Mouse (Mus musculus) T-cell, adult 2 months (primary cell): Measurements from ENCODE around the gene Tars2.

Experiments used
- DNase-seq: peaks from one replicate; pipeline ENCODE4 v3.0.0; 2022; ENCODE audit warnings: low spot score

The Tars2 gene

GRCm38 (mm10) chr3:95734092-95734702, 25.8 kb downstream of the Tars2 start:
- DNase-seq: no peak

DNA sequence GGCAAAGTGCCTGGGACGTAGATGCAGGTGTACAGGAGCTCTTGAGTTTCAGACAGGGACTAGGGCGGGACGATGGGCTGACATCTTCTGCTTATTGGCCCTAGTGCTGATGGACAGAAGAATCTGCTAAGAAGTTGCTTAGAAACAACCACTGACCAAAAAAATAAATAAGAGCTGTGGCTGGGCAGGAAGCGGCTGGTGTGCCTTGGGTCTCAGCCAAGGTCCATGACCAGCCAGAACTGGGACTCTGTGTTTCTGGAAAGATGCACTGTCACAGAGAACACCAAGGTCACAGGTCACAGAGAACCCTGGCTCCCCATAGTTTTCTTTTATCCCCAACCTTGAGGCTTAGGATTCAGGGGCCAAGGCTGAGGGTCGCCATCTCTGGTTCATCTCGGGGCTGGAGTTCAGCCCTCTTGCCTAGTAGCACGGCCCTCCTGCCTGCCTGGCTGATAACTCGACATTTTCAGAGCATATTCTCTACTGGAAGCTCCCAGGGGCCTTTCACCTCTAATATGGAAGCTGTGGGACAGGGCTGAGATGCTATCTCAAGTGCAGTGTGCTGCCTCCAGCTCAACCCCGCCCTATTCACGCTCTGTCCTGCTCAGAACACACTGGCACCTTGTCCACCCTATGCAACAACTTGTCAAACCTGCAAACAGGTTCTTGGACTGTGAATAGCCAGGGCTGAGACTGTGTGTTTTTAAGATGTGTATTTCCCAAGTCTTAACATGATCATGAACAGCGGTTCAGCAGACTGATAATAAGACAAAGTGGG, 27.1 kb downstream of the Tars2 start:
- DNase-seq: no peak

DNA sequence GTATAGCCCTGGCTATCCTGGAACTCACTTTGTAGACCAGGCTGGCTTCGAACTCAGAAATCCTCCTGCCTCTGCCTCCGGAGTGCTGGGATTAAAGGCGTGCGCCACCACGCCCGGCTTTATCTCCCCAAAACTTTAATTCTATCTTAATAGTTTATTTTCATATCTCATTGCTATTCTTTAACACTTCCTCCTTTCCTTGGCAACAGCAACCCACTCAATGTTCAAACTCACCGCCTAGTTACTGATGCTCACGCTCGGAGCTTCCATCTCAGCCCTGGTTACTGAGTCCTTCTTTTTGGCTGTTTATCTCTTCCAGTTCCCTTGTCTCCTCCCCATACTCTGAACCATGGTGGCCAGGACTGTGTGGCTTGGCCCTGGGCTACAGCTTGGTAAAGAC, 27.7 kb downstream of the Tars2 start:
- DNase-seq: no peak

DNA sequence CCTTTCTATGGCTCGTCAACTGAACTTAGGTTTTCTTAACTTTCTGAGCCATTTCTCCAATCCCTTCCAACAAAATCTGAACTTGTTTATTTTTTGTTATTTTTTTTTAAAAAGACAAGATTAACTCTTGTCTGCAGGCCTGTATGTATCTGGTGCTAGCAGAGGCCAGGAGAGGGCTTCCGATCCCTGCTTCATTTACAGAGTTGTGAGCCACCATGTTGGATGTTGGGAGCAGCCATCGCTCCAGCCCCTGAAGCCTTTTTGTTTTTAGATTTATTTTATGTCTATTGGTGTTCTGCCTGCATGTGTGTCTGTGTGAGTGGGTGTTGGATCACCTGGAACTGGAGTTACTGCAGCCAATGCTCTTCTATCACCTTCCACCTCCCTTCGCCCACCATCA, 28.2 kb downstream of the Tars2 start:
- no peak for DNase-seq

DNA sequence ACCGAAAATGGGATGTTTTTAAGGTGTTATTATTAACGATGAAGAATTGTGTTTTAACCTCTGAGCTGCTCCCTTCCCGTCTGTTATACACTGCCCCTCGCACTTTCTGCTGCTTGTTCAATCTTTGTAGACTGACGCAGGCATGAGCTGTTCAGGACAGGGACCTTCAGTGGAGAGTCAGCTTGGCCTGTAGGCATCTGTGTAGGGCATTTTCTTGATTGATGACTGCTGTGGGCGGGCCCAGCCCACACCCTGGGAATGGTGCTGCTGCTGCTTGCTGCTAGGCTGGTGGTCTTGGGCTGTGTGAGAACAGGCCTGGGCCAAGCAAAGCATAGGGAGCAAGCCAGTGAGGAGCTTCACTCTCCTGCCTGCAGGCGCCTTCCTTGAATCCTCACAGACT, 29.6 kb downstream of the Tars2 start:
- DNase-seq: no peak

DNA sequence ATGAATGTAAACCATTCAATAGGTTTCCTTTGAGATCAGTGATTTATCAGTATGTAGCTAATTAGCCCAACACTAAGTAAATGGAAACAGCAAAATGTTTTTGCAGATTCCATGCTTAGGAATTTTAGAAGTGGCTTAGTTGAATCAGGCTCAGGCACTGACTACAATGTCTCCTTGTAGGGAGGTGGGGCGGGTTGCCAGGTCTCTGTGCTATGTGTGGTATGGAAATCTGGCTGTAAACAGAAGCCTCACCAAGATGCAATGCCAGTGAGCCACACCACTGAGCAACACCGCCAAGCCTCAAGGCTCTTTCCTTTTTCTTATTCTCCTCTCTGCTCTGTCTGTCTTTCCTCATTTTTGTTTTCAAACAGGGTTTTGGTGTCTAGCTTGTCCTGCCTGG, 31.1 kb downstream of the Tars2 start:
- no peak for DNase-seq

- DNase-seq: no peak
Observed at GRCm38 (mm10) chr3:95726696-95727358, 33.2 kb downstream of the Tars2 start.

GRCm38 (mm10) chr3:95725863-95726262, 34.1 kb downstream of the Tars2 start:
- DNase-seq: no peak

DNA sequence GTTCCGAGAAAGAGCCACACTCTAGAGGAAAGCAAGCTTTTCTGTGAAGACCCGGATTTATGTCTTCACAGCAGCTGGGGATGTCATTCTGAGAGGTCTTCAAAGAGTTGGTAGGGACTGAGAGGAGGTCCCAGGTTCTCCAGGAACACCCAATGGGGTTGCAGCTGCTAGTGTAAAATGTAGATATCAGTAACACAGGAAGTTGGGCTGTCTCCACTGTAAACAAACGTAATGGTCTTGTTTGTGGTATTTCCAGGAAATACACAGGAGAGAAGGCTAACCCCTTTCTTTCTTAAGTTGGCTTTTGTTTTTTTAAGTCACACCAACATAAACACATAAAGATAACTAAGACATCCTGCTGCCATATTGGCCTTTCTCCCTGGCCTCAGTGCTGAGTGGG, 37.6 kb downstream of the Tars2 start:
- DNase-seq: peak; percentile 57

GRCm38 (mm10) chr3:95718153-95718552, 41.9 kb downstream of the Tars2 start:
- DNase-seq: no peak

GRCm38 (mm10) chr3:95716075-95716474, 43.9 kb downstream of the Tars2 start:
- no peak for DNase-seq

GRCm38 (mm10) chr3:95709967-95710366, 50.0 kb downstream of the Tars2 start:
- DNase-seq: no peak

- DNase-seq: peak; percentile 39
Observed at GRCm38 (mm10) chr3:95709044-95709443, 51.0 kb downstream of the Tars2 start.

- DNase-seq: peak; percentile 68
Observed at GRCm38 (mm10) chr3:95707497-95707896, 52.5 kb downstream of the Tars2 start.

GRCm38 (mm10) chr3:95706273-95706672, 53.7 kb downstream of the Tars2 start:
- DNase-seq: no peak

GRCm38 (mm10) chr3:95704612-95705011, 55.4 kb downstream of the Tars2 start:
- no peak for DNase-seq

DNA sequence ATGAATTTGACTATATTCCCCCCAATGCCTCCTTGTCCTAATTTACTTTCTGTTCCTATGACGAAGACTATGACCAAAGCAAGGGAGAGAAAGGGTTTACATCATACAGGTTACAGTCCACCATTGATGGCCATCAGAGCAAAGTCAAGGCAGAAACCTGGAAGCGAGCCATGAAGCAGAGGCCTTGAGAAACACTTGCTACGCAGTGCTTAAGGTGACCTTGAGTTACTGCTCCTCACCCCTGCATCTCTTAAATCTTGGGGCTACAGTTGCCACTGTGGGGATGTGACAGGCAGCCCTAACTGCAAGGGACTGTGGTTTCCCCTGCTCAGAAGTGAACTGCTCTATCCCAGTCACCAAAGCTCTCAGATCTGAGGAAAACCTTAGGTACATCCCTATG, 56.7 kb downstream of the Tars2 start:
- no peak for DNase-seq

DNA sequence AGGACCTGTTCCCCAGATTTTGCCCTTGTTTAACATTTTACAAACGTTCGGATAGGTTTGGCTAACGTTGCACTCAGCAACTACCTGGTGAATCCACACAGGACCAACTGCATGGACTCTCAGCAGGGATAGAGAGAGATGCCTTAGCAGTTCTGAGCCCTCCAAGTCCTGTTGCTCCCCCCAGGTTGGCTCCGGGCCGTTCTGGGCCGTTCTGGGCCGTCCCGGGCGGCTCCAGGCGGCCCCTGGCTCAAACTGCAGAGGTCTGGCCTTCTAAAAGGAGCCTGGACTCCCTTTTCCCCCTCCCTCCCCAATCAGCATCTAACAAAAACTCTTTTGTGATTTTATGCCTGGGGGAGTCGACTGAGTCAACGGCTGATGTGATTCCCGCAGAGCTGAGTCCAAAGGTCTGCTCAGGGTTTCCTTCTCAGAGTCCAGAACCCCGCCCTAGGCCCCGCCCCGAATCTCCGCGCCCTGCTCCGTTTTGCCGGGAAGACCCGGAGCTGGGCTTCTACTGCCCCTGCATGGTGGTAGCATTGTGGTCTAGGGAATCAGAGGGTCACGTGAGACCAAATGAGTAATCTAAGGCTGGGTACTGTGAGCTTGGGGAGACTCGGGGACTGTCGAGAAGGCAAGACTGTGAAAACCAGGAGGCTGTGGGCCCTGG, 58.0 kb downstream of the Tars2 start:
- no peak for DNase-seq

- DNase-seq: no peak
Observed at GRCm38 (mm10) chr3:95701085-95701484, 58.9 kb downstream of the Tars2 start.

DNA sequence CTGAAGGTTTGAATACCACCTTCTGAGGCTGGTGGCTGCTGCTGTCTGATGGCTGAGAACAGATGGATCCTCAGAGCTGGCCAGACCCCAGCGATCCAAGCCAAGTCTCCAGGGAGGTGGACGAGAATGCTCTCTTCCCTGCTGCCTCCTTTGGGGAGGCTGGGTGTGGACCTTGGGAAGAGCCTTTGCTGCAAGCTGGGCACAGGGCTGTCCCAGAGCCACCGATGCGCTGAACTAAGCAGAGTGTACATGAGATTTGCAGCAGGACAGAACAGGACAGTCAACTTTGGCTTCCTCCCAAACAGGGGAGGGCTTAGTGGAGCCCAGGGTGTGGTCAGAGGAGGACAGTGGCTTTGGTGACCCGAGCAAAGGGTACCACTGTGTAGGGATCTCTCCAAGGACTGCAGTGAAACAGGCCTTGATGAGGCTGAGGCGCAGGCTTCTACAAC, 59.7 kb downstream of the Tars2 start:
- no peak for DNase-seq

- no peak for DNase-seq
Observed at GRCm38 (mm10) chr3:95698286-95698685, 61.7 kb downstream of the Tars2 start.

DNA sequence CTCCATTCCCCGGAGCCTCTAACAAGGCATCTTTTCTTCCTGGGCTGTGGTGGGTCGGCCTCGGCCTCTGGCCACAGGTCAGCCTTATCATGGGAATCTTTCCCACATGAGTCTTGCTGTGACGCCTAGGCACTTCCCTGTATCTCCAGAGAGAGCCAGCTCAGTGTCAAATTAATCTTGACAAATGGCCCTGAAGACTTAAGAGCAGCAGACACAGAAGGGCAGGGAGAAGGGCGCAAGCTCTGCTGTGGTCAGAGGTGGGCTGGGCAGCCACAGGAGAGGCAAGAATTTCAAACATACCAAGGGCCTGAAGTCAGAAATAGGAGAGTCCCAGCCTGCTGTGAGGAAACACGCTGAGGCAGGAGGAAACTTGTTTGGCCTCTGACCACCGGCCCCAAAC, 63.6 kb downstream of the Tars2 start:
- no peak for DNase-seq

DNA sequence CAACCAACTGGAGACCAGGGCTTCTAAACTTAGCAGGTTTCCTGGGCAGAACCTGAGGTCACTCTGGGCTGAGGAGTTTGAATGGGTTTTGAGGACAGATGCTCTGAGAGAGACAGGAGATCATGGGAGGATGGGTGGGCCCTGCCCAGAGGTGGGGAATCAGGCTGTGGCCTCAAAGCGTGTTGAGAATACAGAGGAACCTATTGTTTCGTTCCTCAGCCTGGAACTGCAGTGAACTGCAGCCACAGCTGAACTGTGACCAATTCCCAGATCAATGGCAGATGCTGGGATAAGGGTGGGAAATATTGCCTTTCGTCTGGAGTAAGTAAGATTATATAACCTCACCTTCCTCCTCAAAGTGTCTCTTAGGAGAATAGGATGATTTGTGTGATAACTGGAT, 64.2 kb downstream of the Tars2 start:
- no peak for DNase-seq
